Mouse (Mus musculus): ENCODE measurements around the gene Srgap3. TPM values are rescaled to one million over a fixed set of nuclear protein-coding genes. Genes with fewer than 3 reads are reported as not detected.

Srgap3 gene
- polyA plus RNA-seq, 1 experiment from 2014 or later: 7.0 TPM

- Histone ChIP-seq H3K36me3 (peaks cover 4% of the 10 kb centered on the region; the same call in 1 of the 2 replicates), H3K9ac (peak overlapping the region; percentile 78), H3K27me3 (no peaks in the 10 kb centered on the region), H3K4me3 (peak overlapping the region; percentile 69), H3K9me3 (no peaks in the 10 kb centered on the region), H3K4me1 (peaks cover 51% of the 10 kb centered on the region), H3K27ac (peak overlapping the region; percentile 89; the same call in 1 of the 2 replicates), H3K4me2 (replicated peaks) (peak overlapping the region; percentile 86)
- no peak; the same call in 1 of the 2 replicates for ATAC-seq (ENCODE audit: low FRiP score, low read depth)
- 11% methylated on average over 12 of the region's 12 CpGs for WGBS
Measured at GRCm38 (mm10) chr6:112946021-112946811, 850 bp downstream of the Srgap3 start.

- Histone ChIP-seq H3K36me3 (peaks cover 4% of the 10 kb centered on the region; the same call in 1 of the 2 replicates), H3K27me3 (no peaks in the 10 kb centered on the region), H3K27ac (no peak overlapping the region), H3K4me1 (peaks cover 51% of the 10 kb centered on the region), H3K9ac (peak overlapping the region; percentile 78), H3K4me2 (replicated peaks) (peak overlapping the region; percentile 86), H3K4me3 (peak overlapping the region; percentile 69), H3K9me3 (no peaks in the 10 kb centered on the region)
- 38% methylated on average over 14 of the region's 14 CpGs for WGBS
- no peak for ATAC-seq (ENCODE audit: low FRiP score, low read depth)
Measured at GRCm38 (mm10) chr6:112945181-112945751, 1.8 kb downstream of the Srgap3 start.

GRCm38 (mm10) chr6:112943596-112944245, 3.3 kb downstream of the Srgap3 start:
- WGBS: 76% methylated on average over 9 of the region's 9 CpGs
- H3K4me2 ChIP-seq (replicated peaks): peak overlapping the region; percentile 23
- ATAC-seq (ENCODE audit: low FRiP score, low read depth): no peak

GRCm38 (mm10) chr6:112939281-112939680, 7.8 kb downstream of the Srgap3 start:
- no peak overlapping the region for H3K27ac ChIP-seq
- H3K36me3 ChIP-seq: peaks cover 8% of the 10 kb centered on the region
- no peak for ATAC-seq (ENCODE audit: low FRiP score, low read depth)
- H3K4me3 ChIP-seq: no peak overlapping the region
- no peaks in the 10 kb centered on the region for H3K27me3 ChIP-seq
- H3K9ac ChIP-seq: no peak overlapping the region
- no peaks in the 10 kb centered on the region for H3K9me3 ChIP-seq
- WGBS: 89% methylated on average over 9 of the region's 9 CpGs
- H3K4me1 ChIP-seq: peaks cover 7% of the 10 kb centered on the region
- H3K4me2 ChIP-seq (replicated peaks): no peak overlapping the region

More at GRCm38 (mm10) chr6:112943596-112944245, 3.3 kb downstream of the Srgap3 start:
- H3K4me1 ChIP-seq: peaks cover 42% of the 10 kb centered on the region
- no peaks in the 10 kb centered on the region for H3K9me3 ChIP-seq
- H3K27ac ChIP-seq: no peak overlapping the region
- H3K27me3 ChIP-seq: no peaks in the 10 kb centered on the region
- H3K4me3 ChIP-seq: no peak overlapping the region
- no peak overlapping the region for H3K9ac ChIP-seq
- peaks cover 8% of the 10 kb centered on the region; the same call in 1 of the 2 replicates for H3K36me3 ChIP-seq

- Histone ChIP-seq H3K27me3 (no peaks in the 10 kb centered on the region), H3K27ac (no peak overlapping the region), H3K9ac (no peak overlapping the region), H3K4me1 (peaks cover 8% of the 10 kb centered on the region; the same call in 1 of the 2 replicates), H3K4me2 (replicated peaks) (no peak overlapping the region), H3K4me3 (no peak overlapping the region), H3K9me3 (no peaks in the 10 kb centered on the region), H3K36me3 (peaks cover 6% of the 10 kb centered on the region)
- ATAC-seq (ENCODE audit: low FRiP score, low read depth): no peak
- 88% methylated on average over 2 of the region's 2 CpGs for WGBS
Measured at GRCm38 (mm10) chr6:112937791-112938190, 9.3 kb downstream of the Srgap3 start.

GRCm38 (mm10) chr6:112934501-112934900, 12.6 kb downstream of the Srgap3 start:
- no peak for ATAC-seq (ENCODE audit: low FRiP score, low read depth)
- WGBS: 79% methylated on average over 1 of the region's 1 CpGs
- no peak overlapping the region for H3K4me2 ChIP-seq (replicated peaks)

GRCm38 (mm10) chr6:112932611-112933010, 14.5 kb downstream of the Srgap3 start:
- WGBS: 50% methylated on average over 8 of the region's 8 CpGs
- Histone ChIP-seq H3K4me2 (replicated peaks) (no peak overlapping the region), H3K4me1 (peaks cover 17% of the 10 kb centered on the region), H3K9me3 (no peaks in the 10 kb centered on the region), H3K27ac (no peak overlapping the region), H3K36me3 (no peaks in the 10 kb centered on the region), H3K9ac (no peak overlapping the region), H3K4me3 (no peak overlapping the region), H3K27me3 (no peaks in the 10 kb centered on the region)
- ATAC-seq (ENCODE audit: low FRiP score, low read depth): no peak

More at GRCm38 (mm10) chr6:112934501-112934900, 12.6 kb downstream of the Srgap3 start:
- Histone ChIP-seq H3K9ac (no peak overlapping the region), H3K36me3 (peaks cover 4% of the 10 kb centered on the region; the same call in 1 of the 2 replicates), H3K4me3 (no peak overlapping the region), H3K27me3 (no peaks in the 10 kb centered on the region), H3K9me3 (no peaks in the 10 kb centered on the region), H3K27ac (no peak overlapping the region), H3K4me1 (peaks cover 17% of the 10 kb centered on the region)

- no peak overlapping the region for H3K9ac ChIP-seq
- H3K9me3 ChIP-seq: no peaks in the 10 kb centered on the region
- H3K27ac ChIP-seq: no peak overlapping the region
- H3K4me3 ChIP-seq: no peak overlapping the region
- peaks cover 33% of the 10 kb centered on the region for H3K4me1 ChIP-seq
- H3K36me3 ChIP-seq: no peaks in the 10 kb centered on the region
- 66% methylated on average over 5 of the region's 5 CpGs for WGBS
- H3K27me3 ChIP-seq: no peaks in the 10 kb centered on the region
- ATAC-seq (ENCODE audit: low FRiP score, low read depth): no peak
- H3K4me2 ChIP-seq (replicated peaks): no peak overlapping the region
Measured at GRCm38 (mm10) chr6:112930011-112930451, 17.0 kb downstream of the Srgap3 start.

GRCm38 (mm10) chr6:112929291-112929984, 17.6 kb downstream of the Srgap3 start:
- no peak overlapping the region for H3K4me3 ChIP-seq
- no peaks in the 10 kb centered on the region for H3K27me3 ChIP-seq
- H3K9me3 ChIP-seq: no peaks in the 10 kb centered on the region
- ATAC-seq (ENCODE audit: low FRiP score, low read depth): no peak
- H3K27ac ChIP-seq: no peak overlapping the region
- 86% methylated on average over 6 of the region's 6 CpGs for WGBS
- H3K4me1 ChIP-seq: peaks cover 39% of the 10 kb centered on the region
- no peak overlapping the region for H3K4me2 ChIP-seq (replicated peaks)
- no peaks in the 10 kb centered on the region for H3K36me3 ChIP-seq
- H3K9ac ChIP-seq: no peak overlapping the region

GRCm38 (mm10) chr6:112928841-112929240, 18.2 kb downstream of the Srgap3 start:
- Histone ChIP-seq H3K4me2 (replicated peaks) (no peak overlapping the region), H3K4me3 (no peak overlapping the region), H3K36me3 (no peaks in the 10 kb centered on the region), H3K27me3 (no peaks in the 10 kb centered on the region), H3K4me1 (peaks cover 43% of the 10 kb centered on the region), H3K9ac (no peak overlapping the region), H3K9me3 (no peaks in the 10 kb centered on the region), H3K27ac (no peak overlapping the region)
- WGBS: 91% methylated on average over 6 of the region's 6 CpGs
- ATAC-seq (ENCODE audit: low FRiP score, low read depth): no peak

GRCm38 (mm10) chr6:112927341-112927740, 19.7 kb downstream of the Srgap3 start:
- Histone ChIP-seq H3K36me3 (no peaks in the 10 kb centered on the region), H3K4me3 (no peak overlapping the region), H3K27me3 (no peaks in the 10 kb centered on the region), H3K9ac (no peak overlapping the region), H3K27ac (no peak overlapping the region), H3K4me2 (replicated peaks) (no peak overlapping the region), H3K4me1 (peaks cover 31% of the 10 kb centered on the region), H3K9me3 (peaks cover 3% of the 10 kb centered on the region; the same call in 1 of the 2 replicates)
- WGBS: 92% methylated on average over 5 of the region's 5 CpGs
- ATAC-seq (ENCODE audit: low FRiP score, low read depth): no peak

All from limb, embryonic 13.5 days (tissue).